Mouse (Mus musculus) cerebellum, adult 18-20 months (tissue): ENCODE results near the gene Enox1.
"Not testable (repeated sequence)": the region's sequence is repeated elsewhere in the genome, so short reads cannot be mapped to it uniquely, and the experiment has no call there.

Experiments
- DNase-seq, 2 experiments: peaks; one replicate each; pipeline ENCODE4 v3.0.0; 2021

Gene Enox1

DNA sequence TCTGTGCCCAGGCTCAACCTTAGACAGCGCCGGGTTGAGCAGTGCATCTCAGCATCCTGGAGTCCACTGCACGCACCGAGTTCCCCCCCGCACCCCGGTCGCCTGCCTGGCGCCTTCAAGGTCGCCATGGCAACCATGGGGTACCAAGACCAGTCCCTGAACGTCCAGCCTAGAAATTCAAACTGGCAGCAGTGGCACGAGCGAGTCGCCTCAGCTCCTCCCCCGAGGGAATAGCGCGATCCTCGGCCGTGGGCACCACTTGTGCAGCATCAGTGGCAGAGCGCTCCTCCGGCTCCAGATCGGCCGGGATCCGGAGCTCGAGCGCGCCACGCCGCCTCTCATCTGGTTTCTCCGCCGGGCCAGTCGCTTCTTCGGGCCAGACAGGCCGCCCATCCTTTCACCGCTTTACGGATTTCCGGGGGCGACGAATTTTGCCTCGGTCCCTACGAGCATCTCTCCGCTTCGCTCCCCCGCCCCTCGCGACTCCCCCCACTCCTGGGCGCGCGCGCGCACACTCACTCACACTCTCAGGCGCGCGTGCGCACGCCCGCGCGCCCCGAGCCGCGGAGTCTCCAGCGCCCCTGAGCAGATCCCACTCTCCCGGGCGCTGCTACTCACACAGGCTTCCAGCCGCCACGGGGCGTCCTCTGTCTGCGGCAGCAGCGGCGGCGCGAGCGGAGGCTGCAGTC, at the start of gene Enox1:
Gene Enox1, plus strand, starts transcription at position 542 of the 689 bp plus-strand sequence.
- DNase-seq: peak; percentile 84 to 88

DNA sequence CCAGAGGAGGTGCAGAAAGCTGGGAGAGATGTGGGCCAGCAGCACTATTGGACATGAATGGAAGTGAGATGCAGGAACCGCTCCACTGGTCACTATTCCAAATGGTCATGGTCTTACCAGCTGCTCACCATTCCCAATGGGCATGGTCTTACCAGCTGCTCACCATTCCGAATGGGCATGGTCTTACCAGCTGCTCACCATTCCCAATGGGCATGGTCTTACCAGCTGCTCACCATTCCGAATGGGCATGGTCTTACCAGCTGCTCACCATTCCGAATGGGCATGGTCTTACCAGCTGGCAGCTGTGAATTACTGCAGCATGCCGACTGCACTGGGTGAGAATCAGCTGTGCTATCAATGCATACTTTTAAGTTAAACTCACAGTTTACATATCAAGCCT, 45.9 kb upstream of the Enox1 start:
- DNase-seq: not testable (repeated sequence)

DNA sequence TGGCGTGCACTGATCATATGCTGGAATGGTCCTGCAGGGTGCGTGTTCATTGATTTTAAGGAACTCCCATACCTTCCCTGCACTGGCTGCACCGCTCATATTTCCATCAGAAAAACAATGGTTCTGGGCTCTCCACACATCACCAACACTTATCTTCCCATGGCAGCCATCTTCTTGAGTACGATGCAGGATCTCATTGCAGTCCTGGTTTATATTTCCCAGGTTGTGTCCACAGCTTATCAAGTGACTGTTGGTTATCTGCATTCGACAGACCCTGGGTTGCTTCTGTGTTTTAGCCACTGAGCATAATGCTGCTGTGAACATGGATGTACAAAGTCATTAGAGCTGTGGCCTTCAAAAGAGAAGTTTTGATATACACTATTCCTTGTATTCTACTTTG, 26.0 kb upstream of the Enox1 start:
- no peak for DNase-seq

DNA sequence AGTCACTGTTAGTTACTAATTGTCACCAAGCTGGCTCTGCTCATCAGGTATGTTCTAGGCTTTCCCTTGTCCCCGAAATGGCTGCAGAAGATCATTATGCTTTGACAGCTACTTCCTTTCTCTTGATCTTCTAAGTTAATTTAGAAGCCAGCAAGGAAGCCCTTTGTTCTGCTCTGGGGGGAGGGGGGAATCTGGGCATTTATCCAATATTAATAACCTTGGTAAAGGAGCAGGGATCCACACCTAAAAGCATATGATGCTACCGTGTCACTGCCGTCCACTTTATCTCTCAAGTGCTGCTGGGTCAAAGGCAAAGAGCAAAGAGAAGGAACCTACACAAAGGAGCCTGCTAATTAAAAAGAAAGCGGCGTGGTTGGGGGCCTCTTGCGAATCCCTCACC, 19.6 kb upstream of the Enox1 start:
- DNase-seq: no peak

DNA sequence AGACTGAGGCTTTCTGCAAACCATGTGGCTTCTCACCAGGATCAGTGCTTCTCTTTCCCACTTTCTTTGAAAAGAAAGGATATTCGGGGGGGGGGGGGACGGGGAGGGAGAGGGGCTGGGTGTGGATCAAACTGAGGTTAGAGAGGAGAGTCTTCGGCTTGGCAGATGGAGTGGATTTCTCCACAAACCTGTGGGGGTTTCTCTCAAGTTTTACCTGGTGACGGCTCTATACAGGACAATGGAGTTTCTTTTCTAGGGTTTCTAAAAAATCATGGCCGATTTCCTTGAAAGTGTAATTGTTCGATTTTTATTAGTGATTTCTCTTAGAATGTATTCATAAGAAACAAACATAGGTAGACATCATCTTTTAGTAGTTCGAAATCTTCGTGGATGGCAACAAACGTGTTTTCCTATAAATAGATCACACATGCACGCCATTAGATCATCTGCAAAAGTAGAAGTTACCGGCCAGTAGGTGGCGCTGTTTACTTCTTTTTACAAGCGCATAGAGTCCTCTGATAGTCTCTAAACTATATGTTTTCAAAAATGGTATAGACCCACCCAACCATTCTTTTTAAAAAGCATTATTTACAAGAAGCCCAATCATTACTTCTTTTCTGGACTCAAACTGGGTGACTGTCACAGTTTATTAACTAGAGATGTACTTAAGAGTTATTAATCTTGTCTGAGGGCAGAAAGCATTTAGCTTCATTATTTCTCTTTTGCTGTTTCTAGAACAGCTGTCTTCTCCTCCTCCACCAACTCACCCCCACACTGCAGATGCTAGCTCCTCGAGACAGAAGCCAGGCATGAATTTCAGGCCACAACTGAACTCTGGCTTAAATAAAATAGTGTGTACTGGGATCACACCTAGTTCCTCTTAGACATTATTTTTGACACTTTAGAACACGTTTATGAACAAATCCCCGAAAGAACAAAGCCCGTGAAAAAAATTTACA, 15.0 kb upstream of the Enox1 start:
- DNase-seq: peak; percentile 73 to 85

DNA sequence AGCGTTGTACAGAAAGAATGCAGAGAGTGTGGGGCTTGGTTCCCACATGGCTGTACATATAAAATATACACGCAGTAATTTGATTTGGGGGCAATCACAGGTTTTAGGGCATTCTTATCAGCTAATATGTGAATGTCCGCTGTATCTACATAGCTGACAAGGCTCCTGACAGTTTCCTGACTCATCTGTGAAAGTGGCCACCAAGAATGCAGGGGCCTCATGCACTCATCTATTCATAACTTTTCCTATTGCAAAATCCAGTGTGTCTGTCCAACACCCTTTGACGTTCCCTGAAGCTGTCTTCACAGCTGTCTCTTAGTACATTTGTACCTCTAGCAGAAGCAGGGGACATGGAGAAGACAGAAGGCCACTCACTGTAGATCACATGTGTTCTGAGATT, 11.5 kb upstream of the Enox1 start:
- DNase-seq: no peak

DNA sequence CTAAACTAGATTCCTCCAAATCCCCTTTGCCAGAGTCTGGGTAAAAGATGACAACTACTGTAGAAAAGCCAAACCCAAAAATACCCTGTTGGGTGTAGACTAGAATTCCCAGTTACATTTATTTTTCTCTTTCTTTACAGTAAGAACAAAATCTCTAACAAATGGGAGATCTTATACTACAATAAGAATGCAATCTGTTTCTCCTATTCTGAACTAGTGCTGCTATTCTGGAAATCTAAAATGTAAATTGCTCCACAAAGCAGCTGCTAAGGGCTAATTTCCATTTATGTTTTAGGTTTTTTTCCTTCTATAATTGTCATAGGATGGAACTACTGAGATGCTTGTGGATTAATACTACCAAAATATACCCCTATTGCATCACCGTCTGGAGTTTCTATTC, 8.9 kb upstream of the Enox1 start:
- no peak for DNase-seq

DNA sequence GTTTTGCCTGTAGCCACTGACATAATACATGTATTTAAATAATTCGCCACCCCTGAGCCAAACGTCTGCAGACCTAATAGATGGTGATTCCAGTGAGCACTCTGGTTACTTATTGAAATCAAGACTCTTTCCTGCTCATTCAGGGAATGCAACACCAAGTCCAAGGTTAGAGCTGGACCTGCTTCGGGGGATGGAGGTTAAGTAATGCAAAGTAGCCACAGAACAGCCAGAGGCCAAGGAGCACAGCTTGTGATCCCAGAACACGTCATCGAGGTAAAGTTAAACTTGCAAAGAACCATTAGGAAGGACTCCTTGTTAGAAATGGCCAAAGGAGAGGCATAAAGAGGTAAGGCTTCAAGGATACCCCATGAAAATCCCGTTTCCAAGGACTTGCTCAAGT, 6.0 kb upstream of the Enox1 start:
- no peak for DNase-seq

DNA sequence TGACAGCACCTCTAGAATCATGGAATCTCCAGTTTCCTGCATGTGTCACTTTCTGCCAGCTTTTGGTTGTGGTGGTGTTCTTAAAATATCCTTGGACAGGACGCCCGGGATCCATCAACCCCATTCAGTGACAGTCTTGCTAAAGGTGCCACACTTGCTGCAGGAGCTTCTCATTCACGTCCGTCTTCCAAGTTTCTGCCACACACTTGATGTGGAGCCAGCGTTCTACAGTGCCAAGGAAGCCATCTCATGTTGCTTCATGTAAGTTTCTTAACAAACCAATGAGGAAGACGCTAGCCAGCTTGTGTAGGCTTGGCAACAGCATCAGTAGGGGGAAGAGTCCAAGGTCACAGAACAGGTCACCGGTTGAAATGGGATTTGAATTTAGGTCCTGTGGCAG, 5.1 kb upstream of the Enox1 start:
- no peak for DNase-seq

DNA sequence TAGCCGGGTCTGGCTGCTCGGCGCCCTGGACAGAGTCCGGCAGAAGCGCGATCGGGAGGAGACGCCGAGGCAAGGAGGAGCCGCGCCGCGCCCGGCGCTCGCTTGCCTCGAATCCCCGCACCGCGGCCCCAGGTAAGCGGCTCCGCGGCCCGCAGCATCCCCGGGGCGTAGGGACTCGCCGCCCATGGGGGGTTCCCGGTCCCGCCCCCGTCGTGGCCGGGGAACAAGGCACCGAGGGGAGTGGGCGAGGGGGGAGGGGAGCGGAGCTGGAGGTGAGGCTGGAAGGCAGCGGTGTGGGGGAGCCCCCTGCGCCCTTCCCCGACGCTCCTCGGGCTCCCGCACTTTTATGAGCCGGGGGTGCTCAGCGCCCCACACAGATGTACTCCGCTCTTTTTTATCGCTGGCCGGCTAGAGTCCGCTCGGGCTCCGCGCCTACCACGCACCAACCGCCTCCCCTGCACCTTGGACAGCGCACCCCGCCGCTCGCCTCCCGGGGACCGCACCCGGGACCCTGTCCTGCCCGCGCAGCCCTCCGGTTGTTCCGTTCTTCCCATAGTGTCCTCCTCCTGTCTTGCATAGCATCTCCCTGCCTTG, 445 bp downstream of the Enox1 start:
- DNase-seq: no peak

DNA sequence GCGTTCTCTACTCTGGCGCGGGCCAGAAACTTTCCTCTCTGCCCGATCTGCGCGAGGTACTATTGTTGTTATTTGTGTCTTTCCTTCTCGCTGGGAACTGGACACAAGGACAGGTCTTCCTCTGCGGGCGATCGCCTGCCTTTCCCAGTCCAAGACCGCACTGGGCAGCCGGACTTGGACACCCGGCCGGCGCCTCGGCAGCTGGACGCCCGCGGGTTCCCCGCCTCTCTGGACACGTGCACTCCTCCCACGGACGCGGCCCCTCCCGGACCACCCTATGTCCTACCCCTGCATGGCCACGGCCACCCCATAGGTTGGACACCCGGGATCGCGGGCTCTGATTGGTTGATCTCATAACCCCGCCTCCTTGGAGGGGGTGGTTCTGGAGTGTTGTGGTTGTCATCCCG, 945 bp downstream of the Enox1 start:
- DNase-seq: peak; percentile 87 to 92

DNA sequence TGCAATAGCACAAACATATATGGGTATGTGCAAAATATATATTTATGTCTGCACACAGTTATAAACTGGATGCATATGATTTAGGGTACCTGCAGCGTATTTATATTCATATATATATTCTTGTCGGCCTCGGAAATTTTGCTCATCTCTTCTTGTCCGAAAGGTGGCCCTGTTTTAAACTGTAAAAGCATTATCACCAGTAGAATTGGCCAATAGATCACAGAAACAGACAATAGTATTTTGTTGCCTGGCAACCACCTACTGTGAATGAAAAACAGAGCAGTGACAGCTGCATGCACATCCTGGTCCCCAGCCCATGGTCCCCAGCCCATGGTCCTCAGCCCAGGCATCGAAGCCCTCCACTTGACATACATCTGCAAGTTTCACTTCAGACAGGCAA, 2.8 kb downstream of the Enox1 start:
- DNase-seq: no peak

DNA sequence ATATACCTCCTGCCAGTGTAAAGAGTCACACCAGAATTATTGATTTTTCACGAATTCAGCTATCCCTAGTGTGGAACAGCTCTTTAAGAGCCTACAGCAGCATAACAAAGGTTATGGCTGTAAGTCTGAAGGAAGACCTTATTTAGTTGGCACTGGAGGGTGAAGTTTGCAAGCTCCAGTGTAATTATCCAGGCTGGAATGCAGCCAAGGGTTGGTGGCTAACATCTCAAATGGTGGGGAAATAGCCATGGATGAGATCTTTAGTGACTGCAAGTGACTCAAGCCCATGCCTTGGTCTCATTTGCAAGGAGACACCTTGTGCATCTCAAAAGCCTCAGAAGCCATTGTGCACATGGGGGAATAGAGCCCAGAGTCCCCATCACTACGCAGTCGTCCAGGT, 5.9 kb downstream of the Enox1 start:
- no peak for DNase-seq

DNA sequence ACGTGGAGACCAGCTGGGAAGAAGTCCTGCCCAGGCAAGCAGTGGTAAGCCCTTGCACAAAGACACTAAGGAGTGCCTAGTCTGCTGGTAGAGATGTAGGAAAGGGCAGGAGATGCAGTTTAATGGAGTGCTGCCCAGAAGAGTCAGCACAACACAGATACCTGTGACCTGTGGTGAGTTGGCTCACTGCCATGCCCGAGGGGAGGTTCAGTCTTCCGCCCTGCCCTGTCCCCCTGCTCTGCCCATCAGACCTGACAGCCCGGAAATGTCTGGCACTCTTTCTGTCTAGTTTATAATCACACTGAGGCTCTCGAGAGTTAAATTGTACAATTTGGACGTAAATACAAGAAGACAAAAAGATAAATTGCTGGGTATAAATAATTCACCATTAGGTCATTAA, 7.8 kb downstream of the Enox1 start:
- peak; percentile 31 to 42 for DNase-seq

DNA sequence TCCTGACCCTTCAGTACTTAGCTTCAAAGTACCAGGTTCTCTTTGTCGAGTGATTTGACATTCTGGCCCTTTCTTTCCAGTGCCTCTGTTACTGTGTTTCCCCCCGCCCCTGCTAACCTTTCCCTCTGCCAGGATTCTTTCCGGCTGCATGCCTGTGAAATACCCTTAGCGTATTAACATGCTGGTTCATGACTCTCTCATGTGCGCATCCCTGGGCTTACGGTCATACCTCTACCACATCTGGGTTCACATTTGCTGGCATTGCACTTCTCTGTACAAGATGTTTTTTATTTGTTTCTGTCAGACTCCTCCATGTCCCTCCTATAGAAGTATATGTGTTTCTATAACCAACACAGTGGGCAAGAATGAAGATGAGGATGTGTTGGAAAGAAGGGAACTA, 11.6 kb downstream of the Enox1 start:
- no peak for DNase-seq

DNA sequence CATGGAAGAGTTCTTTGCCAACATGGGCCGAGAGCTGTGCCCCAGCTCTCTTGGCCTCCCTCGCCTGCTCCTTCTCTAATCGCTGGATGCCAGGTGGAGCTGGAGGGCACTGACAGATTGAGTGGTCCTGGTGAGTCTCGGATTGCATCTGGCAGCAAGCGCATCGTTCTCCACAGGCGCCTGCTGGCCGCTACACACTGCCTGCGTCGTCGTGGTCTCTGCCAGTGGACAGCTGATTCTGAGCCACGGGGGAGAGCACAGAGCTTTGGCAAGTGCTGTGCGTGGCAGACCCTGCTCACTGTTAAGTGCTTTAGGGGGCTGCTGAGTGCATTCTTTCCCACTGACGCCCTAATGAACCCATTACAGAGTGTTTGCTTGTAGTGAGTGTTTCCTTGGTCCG, 17.9 kb downstream of the Enox1 start:
- peak; percentile 73 to 75 for DNase-seq

DNA sequence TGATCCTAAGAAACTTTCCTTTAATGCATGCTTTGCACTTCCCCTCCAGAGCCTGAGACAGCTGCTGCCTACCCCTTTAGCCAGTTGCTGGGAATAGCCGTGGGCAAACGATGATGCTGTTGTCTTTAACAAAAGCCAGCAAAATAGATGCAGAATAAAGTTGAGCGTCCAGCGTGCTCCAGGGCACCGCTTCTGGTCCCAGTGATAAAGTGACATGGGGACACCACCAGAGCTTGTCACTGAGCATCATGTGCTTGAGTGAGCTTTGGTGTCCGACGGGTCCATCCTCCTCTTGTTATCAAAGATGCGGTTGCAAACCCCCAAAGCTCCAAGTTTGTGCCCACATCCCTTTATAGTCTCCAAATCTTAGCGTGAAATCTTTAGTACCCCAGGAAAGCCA, 18.4 kb downstream of the Enox1 start:
- DNase-seq: no peak

DNA sequence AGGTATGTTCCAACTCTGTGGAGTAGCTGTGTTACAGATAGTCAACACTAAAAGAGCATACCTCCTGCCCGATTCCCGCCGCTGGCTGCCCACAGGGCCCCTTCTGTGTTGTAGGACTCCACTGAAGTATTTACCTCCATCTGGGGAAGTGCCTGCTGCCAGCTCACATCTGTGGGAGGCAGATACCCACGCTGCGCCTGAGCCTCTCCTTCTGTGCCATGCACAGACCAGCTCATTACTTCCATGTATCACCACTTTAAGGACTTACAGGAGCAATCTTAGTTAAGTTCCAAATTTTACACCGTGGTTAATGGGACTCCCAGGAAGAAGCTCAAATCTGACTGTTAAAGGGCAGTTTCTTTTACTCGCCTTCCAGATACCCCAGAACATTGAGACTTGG, 23.7 kb downstream of the Enox1 start:
- no peak for DNase-seq

DNA sequence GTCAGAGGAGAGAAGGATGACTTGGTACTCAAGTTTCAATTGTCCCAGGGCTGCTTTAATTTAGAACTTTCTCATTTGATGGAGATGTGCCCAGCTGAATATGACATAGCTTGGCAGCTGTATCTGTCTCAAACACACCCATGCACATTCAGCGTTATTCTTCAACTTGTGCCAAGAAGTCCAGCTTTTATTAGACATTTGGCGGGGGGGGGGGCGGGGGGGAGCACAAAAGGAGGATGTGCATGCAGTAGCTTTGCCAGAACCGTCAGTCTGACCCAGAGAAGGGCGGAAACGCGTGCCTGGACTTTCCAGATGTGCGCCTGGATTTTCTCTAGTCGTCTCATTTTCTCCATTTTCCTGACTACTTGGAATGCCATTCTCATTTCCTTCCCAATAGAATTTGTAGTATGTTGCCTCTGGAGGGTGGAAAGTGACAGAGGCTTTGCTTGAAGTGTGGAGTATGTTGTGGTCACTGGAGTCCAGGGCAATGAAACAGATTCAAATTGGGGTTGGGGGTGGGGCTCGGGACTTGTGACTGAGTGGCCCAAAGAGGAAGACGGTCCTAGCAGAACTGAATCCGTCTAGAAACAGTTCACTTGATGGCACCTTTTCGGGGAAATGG, 24.3 kb downstream of the Enox1 start:
- no peak for DNase-seq

DNA sequence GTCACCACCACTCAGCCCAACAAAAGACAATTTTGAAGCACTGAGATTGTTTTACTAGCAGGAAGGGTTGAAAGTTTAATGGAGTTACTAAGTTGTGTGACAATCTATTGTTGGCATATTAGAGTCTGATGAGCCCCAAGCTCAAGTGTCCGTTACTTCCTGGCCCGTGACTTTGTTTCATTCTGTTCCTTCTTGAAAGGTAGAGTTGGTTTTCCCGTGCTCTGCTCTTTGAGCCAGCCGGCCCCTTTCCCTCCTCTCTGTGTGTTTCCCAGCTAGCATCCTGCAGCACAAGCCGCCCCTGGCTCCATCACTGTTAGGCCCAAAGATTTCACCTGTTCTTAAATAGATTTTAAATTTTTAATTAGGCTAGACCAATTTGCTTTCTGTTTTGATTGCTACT, 26.9 kb downstream of the Enox1 start:
- no peak for DNase-seq

DNA sequence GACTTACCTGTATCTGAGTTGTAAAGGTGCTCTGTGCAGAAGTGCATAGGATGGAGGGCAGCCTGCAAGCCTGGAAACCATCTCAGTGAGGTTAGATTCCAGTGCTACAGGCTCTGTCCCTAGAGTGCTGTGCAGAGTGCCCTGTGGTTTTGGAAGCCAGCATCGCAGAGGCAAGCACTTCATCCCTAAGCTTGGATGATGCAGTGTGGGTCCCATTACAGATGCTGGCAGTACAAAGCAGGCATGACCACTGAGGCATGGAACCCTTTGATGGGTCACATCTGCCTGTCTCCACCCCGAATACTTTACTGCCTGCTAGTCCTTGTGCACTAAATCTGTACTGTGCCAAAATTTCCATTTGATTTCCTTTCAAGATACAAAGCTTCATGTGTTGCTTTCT, 33.6 kb downstream of the Enox1 start:
- DNase-seq: no peak

DNA sequence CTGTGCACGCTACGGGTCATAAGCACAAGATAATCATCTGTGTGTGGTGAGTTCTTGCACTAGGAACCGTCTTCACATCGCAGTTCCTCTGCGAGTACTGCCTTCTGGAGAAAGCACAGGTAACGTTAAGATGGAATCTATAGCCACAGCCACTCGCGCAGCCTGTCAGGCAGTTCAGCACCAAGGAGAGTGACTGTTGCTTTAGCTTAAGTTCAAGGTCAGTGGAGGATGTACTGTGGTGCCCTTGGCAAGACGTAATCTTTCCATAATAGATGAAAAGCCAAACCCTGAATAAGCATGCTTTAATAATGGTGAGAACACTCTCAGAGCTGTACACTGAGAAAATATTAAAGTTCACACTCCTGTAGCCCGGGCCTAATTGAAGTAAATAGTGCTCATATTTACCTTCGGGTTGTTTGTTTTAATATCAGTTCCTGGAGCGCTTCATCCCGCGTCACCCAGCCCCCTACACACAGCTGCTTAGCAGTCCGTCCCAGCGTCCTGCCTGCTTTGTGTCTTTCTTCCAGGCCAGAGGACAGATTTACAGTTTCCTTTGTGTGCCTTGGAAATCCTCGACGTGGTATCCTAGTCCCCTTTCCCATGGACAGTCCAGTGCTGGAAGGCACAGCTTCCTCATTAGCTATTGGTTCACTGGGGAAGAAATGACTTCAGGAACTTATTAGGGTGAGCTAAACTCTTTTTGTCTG, 38.9 kb downstream of the Enox1 start:
- DNase-seq: no peak

DNA sequence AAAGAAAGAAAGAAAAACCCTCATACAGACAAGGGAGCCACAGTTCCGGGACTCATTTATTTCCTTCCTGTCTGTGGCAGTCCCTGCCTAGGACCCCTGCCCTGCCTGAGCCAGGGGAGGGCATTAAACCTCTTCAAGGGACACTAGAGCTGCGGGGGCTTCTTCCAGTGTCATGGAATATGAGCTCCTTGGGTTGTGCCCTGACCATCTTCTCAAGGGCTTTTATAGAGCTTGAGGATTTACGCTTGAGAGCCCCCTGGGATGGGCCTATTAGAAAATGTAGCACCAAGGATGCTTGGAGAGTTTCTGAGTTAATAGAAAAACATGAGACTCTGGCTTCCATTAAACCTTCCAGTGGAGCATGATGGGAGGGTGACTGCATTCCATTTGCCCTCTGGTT, 39.7 kb downstream of the Enox1 start:
- no peak for DNase-seq
